Mouse (Mus musculus): ENCODE data around the gene Tfe3. TPM values are rescaled to one million over a fixed set of nuclear protein-coding genes. Genes with fewer than 3 reads are reported as not detected.
A peak's percentile ranks its signal among the peaks of the same experiment; 100 is the strongest.
"Not testable (repeated sequence)": the region's sequence is repeated elsewhere in the genome, so short reads cannot be mapped to it uniquely, and the experiment has no call there.

The Tfe3 gene
- 19.0 and 23.3 TPM in 2 replicates for polyA plus RNA-seq (2015; fragmentation: Nextera tagmentation; extraction: Ambion mirVana)

- Histone ChIP-seq H3K9me3 (replicated peaks; ENCODE audit: control insufficient read depth, low read length, poor library complexity, severe bottlenecking) (no peaks in the 10 kb centered on the region), H3K9ac (ENCODE audit: low read depth, low read length) (peak within 1 kb of the TSS; percentile 70), H3K27me3 (ENCODE audit: control insufficient read depth, insufficient read depth, low read depth, low read length) (no peaks in the 10 kb centered on the region), H3K36me3 (ENCODE audit: control insufficient read depth, insufficient read depth, low read length) (no peaks in the 10 kb centered on the region), H3K27ac (ENCODE audit: low read length) (peak within 1 kb of the TSS; percentile 63; the same call in 1 of the 2 replicates), H3K4me2 (ENCODE audit: low read length) (peak within 1 kb of the TSS; percentile 69), H3K4me3 (ENCODE audit: low read depth, low read length) (peak within 1 kb of the TSS; percentile 59), H3K4me1 (ENCODE audit: control insufficient read depth, insufficient read depth, low read length) (peaks cover 22% of the 10 kb centered on the region)
- ATAC-seq: peak; percentile 95
- WGBS: 21% methylated on average over 34 of the region's 38 CpGs
Measured at GRCm38 (mm10) chrX:7762137-7762920, at the start of gene Tfe3. Tfe3 (plus strand) TSS chrX:7762560.

- H3K9ac ChIP-seq (ENCODE audit: low read depth, low read length); H3K36me3 ChIP-seq (ENCODE audit: control insufficient read depth, insufficient read depth, low read length); H3K4me1 ChIP-seq (ENCODE audit: control insufficient read depth, insufficient read depth, low read length); ATAC-seq; H3K27me3 ChIP-seq (ENCODE audit: control insufficient read depth, insufficient read depth, low read depth, low read length); H3K27ac ChIP-seq (ENCODE audit: low read length); H3K9me3 ChIP-seq (replicated peaks; ENCODE audit: control insufficient read depth, low read length, poor library complexity, severe bottlenecking): not testable (repeated sequence)
- 30% methylated on average over 4 of the region's 12 CpGs for WGBS
- Histone ChIP-seq H3K4me2 (ENCODE audit: low read length) (peak overlapping the region; percentile 43), H3K4me3 (ENCODE audit: low read depth, low read length) (peak overlapping the region; percentile 34)
Measured at GRCm38 (mm10) chrX:7713764-7714134, 48.6 kb upstream of the Tfe3 start.

GRCm38 (mm10) chrX:7714135-7714899 lies 48.0 kb upstream of the Tfe3 start, which contains the start of gene Wdr45:
Wdr45 (plus strand) TSS chrX:7714333.
- H3K27ac ChIP-seq (ENCODE audit: low read length): not testable (repeated sequence)
- 26% methylated on average over 35 of the region's 60 CpGs for WGBS

GRCm38 (mm10) chrX:7716058-7716457 lies 46.3 kb upstream of the Tfe3 start:
- H3K27ac ChIP-seq (ENCODE audit: low read length); H3K9me3 ChIP-seq (replicated peaks; ENCODE audit: control insufficient read depth, low read length, poor library complexity, severe bottlenecking); H3K9ac ChIP-seq (ENCODE audit: low read depth, low read length); H3K4me3 ChIP-seq (ENCODE audit: low read depth, low read length); H3K36me3 ChIP-seq (ENCODE audit: control insufficient read depth, insufficient read depth, low read length); H3K4me1 ChIP-seq (ENCODE audit: control insufficient read depth, insufficient read depth, low read length); H3K4me2 ChIP-seq (ENCODE audit: low read length); ATAC-seq; H3K27me3 ChIP-seq (ENCODE audit: control insufficient read depth, insufficient read depth, low read depth, low read length): not testable (repeated sequence)
- 28% methylated on average over 1 of the region's 1 CpGs for WGBS

More at GRCm38 (mm10) chrX:7714135-7714899, 48.0 kb upstream of the Tfe3 start, which contains the start of gene Wdr45:
- H3K9ac ChIP-seq (ENCODE audit: low read depth, low read length); H3K36me3 ChIP-seq (ENCODE audit: control insufficient read depth, insufficient read depth, low read length); H3K27me3 ChIP-seq (ENCODE audit: control insufficient read depth, insufficient read depth, low read depth, low read length); H3K4me1 ChIP-seq (ENCODE audit: control insufficient read depth, insufficient read depth, low read length); H3K9me3 ChIP-seq (replicated peaks; ENCODE audit: control insufficient read depth, low read length, poor library complexity, severe bottlenecking): not testable (repeated sequence)
- H3K4me2 ChIP-seq (ENCODE audit: low read length): peak within 1 kb of the TSS; percentile 43
- H3K4me3 ChIP-seq (ENCODE audit: low read depth, low read length): peak within 1 kb of the TSS; percentile 34
- peak; percentile 98 for ATAC-seq

DNA sequence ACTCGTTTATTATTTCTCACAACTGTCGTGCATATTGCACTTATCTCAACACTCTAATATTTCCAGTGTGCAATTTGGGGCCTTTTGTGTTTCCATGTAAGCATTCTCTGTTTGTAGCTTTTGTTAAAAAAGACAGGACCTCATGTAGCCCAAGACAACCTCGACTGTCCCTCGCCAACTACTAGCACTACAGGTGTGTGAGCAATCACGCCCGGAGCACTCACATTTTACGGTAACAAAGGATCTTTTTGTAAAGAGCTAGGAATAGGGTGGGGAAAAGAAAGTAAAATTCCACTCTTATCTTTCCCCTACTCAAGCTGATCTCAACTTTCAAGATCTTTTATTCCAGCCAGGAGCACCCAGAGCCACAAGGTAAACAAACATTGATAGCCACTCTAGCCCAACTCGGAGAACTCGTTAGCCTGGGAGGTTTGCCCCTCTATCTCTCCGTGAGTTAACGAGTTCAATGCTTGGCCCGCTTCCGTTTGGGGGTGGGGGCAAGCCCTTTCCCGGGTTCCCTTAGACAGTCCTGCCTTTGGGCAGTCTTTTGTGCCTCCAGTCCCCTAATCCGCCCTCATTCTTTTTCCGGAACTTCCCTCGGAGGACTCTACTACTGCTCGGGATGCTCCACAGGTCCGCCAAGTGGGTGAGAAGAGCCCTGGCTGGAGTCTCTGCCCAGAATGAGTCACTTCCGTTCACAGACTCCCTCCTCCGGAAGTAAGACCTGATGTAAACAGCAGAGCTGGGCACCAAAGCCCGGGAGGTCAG lies 40.7 kb upstream of the Tfe3 start, which contains the start of gene Gm45208:
Gene Gm45208, plus strand, starts transcription at position 732 of the 768 bp plus-strand sequence.
- H3K9me3 ChIP-seq (replicated peaks; ENCODE audit: control insufficient read depth, low read length, poor library complexity, severe bottlenecking): no peaks in the 10 kb centered on the region
- peak within 1 kb of the TSS; percentile 57 for H3K4me3 ChIP-seq (ENCODE audit: low read depth, low read length)
- 30% methylated on average over 22 of the region's 22 CpGs for WGBS
- no peaks in the 10 kb centered on the region for H3K27me3 ChIP-seq (ENCODE audit: control insufficient read depth, insufficient read depth, low read depth, low read length)
- H3K9ac ChIP-seq (ENCODE audit: low read depth, low read length): peak within 1 kb of the TSS; percentile 70
- no peaks in the 10 kb centered on the region for H3K36me3 ChIP-seq (ENCODE audit: control insufficient read depth, insufficient read depth, low read length)
- H3K4me2 ChIP-seq (ENCODE audit: low read length): peak within 1 kb of the TSS; percentile 75
- H3K4me1 ChIP-seq (ENCODE audit: control insufficient read depth, insufficient read depth, low read length): peaks cover 6% of the 10 kb centered on the region
- ATAC-seq: peak; percentile 92
- H3K27ac ChIP-seq (ENCODE audit: low read length): peak within 1 kb of the TSS; percentile 93

DNA sequence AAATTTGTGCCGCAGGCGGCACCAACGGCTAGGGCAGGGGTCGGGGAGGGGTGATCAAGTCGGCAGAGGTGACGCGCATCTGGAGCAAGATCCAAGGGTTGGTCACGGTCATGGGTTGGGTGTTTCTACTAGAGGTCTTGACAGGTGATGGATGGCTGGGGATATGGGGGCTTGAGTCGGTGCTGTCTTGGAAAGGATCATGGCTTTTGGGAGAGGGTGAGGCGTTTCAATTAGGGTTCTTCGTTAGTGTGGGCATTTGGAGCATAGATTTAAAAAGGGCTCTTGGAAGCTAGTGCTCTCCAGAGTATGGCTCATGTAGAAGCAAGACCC lies 40.1 kb upstream of the Tfe3 start:
- peaks cover 6% of the 10 kb centered on the region for H3K4me1 ChIP-seq (ENCODE audit: control insufficient read depth, insufficient read depth, low read length)
- peak overlapping the region; percentile 75 for H3K4me2 ChIP-seq (ENCODE audit: low read length)
- WGBS: 30% methylated on average over 11 of the region's 11 CpGs
- H3K27me3 ChIP-seq (ENCODE audit: control insufficient read depth, insufficient read depth, low read depth, low read length): no peaks in the 10 kb centered on the region
- peak; percentile 52 for ATAC-seq
- no peaks in the 10 kb centered on the region for H3K36me3 ChIP-seq (ENCODE audit: control insufficient read depth, insufficient read depth, low read length)
- peak overlapping the region; percentile 70 for H3K9ac ChIP-seq (ENCODE audit: low read depth, low read length)
- peak overlapping the region; percentile 57 for H3K4me3 ChIP-seq (ENCODE audit: low read depth, low read length)
- peak overlapping the region; percentile 93 for H3K27ac ChIP-seq (ENCODE audit: low read length)
- H3K9me3 ChIP-seq (replicated peaks; ENCODE audit: control insufficient read depth, low read length, poor library complexity, severe bottlenecking): no peaks in the 10 kb centered on the region

DNA sequence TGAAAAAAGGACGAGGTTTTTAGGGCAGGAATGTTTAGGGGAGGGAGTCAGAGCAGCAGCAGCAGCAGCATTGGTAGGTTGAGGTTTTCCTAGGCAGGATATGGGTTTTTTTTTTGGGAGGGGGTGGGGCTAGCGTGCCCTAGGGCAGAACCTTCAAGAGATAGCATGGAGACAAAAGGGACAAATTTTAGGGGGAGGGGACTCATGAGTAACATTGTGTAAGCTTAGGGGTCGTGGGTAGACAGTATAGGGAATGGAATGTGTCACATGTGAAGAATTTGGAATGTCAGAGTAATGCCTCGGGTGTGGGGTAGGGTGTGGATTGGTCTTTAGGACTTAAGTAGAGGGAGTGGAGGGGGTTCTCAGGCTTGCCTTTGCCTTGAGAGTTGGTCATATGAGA lies 39.7 kb upstream of the Tfe3 start:
- no peaks in the 10 kb centered on the region for H3K27me3 ChIP-seq (ENCODE audit: control insufficient read depth, insufficient read depth, low read depth, low read length)
- H3K36me3 ChIP-seq (ENCODE audit: control insufficient read depth, insufficient read depth, low read length): no peaks in the 10 kb centered on the region
- H3K9me3 ChIP-seq (replicated peaks; ENCODE audit: control insufficient read depth, low read length, poor library complexity, severe bottlenecking): no peaks in the 10 kb centered on the region
- no peak for ATAC-seq
- H3K4me1 ChIP-seq (ENCODE audit: control insufficient read depth, insufficient read depth, low read length): peaks cover 7% of the 10 kb centered on the region
- H3K27ac ChIP-seq (ENCODE audit: low read length): no peak overlapping the region
- no peak overlapping the region; the same call in 1 of the 2 replicates for H3K9ac ChIP-seq (ENCODE audit: low read depth, low read length)
- peak overlapping the region; percentile 57 for H3K4me3 ChIP-seq (ENCODE audit: low read depth, low read length)
- WGBS: 34% methylated on average over 4 of the region's 4 CpGs
- peak overlapping the region; percentile 75 for H3K4me2 ChIP-seq (ENCODE audit: low read length)

DNA sequence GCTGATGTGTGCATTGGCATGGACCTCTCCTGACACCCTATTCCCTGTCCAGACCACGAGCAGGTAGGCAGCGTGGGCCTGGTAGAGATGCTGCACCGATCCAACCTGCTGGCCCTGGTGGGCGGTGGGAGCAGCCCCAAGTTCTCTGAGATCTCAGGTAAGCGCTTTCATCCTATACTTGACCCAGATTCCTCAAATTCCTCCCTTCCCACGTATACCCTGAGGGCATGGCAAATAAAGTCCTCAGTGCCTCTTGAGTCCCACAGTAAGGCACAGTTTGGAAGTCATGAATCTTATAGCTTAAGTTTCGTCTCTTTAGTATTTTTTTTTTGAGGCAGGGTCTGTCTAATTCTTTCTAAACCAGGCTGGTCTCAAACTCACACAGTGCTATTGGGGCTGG lies 38.2 kb upstream of the Tfe3 start:
- Histone ChIP-seq H3K4me1 (ENCODE audit: control insufficient read depth, insufficient read depth, low read length) (peaks cover 9% of the 10 kb centered on the region), H3K4me3 (ENCODE audit: low read depth, low read length) (no peak overlapping the region), H3K4me2 (ENCODE audit: low read length) (no peak overlapping the region), H3K9ac (ENCODE audit: low read depth, low read length) (no peak overlapping the region), H3K27ac (ENCODE audit: low read length) (no peak overlapping the region), H3K9me3 (replicated peaks; ENCODE audit: control insufficient read depth, low read length, poor library complexity, severe bottlenecking) (no peaks in the 10 kb centered on the region), H3K27me3 (ENCODE audit: control insufficient read depth, insufficient read depth, low read depth, low read length) (no peaks in the 10 kb centered on the region), H3K36me3 (ENCODE audit: control insufficient read depth, insufficient read depth, low read length) (no peaks in the 10 kb centered on the region)
- ATAC-seq: no peak
- WGBS: 76% methylated on average over 7 of the region's 7 CpGs

All from midbrain, embryonic 16.5 days (tissue).